Mouse (Mus musculus) Muller cell, postnatal 12 days (primary cell): ENCODE data around the gene Hadhb.

Experiments
- DNase-seq: peaks from one replicate; pipeline ENCODE4 v3.0.0-alpha.2; 2015; ENCODE audit errors: inconsistent ontology term

Hadhb gene

GRCm38 (mm10) chr5:30128680-30129079 lies 26.4 kb upstream of the Hadhb start:
- DNase-seq: no peak

DNA sequence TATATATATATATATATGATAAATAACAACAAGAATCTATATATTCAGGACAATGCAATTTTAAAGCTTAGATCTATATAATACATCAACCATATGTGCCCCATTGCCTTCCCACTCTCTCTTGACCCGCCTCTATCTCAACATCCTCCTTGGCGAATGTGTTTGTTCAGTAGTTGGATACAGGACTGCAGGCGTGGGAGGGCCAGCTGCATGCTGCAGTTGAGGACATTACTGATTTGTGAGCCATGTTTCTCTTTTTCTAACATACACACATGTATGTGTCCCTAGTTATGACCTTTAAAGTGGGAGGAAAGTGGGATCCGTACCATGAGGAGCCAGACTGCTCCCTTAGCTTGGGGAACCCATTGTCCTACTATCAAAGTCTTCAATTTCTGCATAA lies 23.8 kb upstream of the Hadhb start:
- no peak for DNase-seq

GRCm38 (mm10) chr5:30132173-30132572 lies 22.9 kb upstream of the Hadhb start:
- no peak for DNase-seq

DNA sequence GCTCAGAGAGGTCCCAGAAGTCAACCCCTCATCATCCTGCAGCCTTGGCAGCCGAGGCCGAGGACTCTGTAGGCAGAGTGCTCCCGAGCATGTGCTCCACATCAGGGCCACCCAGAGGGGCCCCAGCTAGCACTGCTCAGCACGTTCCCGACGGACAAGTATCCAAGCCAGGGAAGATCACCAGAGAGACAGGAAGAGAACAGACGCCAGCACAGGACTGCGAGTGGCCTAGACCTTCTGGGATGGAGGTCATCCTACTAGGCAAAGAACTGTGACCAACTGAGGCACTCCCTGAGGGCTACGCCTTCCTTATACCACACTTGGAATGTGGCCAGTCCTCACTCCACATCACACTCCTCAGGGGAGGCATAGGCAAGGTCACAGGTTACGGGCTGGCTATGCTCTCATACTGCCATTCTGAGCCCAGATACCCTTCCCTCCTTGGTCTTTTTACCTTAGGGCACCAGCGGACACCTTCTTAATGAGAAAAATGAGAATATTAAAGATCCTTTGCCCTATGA lies 19.3 kb upstream of the Hadhb start:
- no peak for DNase-seq

DNA sequence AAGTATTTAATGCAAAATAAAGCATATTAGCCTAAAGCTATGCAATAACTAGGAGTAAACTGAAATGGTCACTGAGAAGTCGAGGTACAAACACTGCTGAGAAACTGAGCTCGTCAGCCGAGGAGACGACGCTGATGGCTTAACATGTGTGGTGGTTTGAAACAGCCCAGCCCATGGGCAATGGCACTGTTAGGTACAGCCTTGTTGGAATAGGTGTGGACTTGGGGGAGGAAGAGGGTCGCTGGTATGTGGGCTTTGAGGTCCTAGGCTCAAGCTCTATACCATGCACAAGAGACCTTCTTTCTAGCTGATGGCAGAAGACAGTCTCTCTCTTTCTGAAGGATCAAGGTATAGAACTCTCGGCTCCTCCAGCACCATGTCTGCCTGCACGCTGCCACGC lies 17.8 kb upstream of the Hadhb start:
- DNase-seq: no peak

GRCm38 (mm10) chr5:30138193-30138592 lies 16.9 kb upstream of the Hadhb start:
- no peak for DNase-seq

DNA sequence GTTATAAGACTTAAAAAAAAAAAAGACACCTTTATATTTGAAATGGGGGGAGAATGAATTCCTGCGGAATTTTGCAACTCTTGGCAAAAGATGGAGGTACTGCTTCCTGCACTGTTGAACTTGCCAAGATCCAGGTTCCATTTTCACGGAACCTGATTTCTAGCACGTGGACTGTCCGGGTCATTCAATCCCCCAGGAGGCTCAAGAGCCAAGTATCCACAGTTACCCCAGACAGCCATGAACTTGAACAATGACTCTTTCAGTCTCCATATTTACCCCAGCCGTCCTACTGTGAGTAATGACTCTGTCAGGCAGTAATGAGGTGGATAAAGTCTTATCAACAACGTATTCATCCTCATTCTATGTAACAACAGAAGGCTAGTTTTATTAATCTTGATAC lies 8.5 kb upstream of the Hadhb start:
- DNase-seq: peak; percentile 59

GRCm38 (mm10) chr5:30148133-30148920 lies 6.7 kb upstream of the Hadhb start:
- no peak for DNase-seq

GRCm38 (mm10) chr5:30152007-30152406 lies 3.0 kb upstream of the Hadhb start:
- DNase-seq: no peak

DNA sequence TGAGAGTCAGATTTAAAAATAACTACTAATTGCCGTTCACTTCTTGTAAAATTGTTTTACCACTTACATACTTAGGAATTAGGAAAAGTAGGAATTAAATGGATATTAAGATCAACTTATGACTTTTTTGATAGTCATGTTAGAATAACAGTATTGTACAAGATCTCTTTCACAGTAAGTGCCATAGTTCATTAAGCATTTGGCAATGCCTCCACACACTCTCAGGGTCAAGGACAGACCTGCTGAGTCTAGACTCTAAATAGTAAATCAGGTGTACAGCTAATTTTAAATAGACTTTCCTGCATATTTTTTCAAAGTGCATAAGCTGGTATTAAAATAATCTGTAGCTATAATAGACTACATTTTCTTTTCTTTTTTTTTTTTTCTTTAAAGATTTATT lies 2.6 kb upstream of the Hadhb start:
- no peak for DNase-seq

DNA sequence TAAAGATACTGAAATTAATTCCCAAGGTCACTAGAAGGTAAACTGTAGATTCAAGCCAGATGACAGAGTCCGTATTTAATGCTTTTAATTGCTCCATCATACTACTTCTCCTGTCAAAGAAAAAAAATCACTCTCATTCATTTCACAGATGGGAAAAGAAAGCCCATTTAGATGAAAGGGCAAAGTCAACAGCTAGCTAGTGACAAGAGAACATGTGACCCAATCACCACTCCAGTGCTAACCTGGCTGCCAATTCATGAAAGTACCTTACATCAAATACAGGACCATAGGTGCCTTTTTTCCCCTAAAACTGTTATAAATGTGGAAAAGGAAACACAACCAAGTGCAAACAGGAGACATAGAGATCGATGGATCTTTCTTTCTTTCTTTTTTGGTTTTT lies 1.8 kb upstream of the Hadhb start:
- no peak for DNase-seq

- DNase-seq: peak; percentile 26
Measured at GRCm38 (mm10) chr5:30154013-30154412, 1.0 kb upstream of the Hadhb start.

GRCm38 (mm10) chr5:30155395-30155792 lies 346 bp downstream of the Hadhb start:
- no peak for DNase-seq

GRCm38 (mm10) chr5:30155821-30156629 lies 977 bp downstream of the Hadhb start:
- peak; percentile 36 for DNase-seq

DNA sequence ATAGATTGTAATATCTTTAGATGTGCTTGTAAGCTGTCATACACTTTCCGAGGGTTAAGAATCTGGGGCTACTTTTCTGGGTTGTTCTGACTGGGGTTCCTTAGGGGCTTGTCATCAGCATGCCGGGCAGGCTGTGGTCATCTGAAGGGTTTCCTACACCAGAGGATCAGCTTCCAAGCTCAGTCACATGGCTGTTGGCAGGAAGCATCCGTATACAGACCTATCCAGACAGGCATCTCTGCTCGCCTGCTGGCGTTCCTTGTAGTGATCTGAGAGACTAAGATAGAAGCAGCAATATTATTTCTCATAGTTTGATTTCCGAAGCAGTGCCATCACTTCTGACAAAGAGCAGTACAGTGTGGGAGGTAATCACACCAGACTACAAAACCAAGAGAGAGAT lies 4.6 kb downstream of the Hadhb start:
- DNase-seq: no peak

DNA sequence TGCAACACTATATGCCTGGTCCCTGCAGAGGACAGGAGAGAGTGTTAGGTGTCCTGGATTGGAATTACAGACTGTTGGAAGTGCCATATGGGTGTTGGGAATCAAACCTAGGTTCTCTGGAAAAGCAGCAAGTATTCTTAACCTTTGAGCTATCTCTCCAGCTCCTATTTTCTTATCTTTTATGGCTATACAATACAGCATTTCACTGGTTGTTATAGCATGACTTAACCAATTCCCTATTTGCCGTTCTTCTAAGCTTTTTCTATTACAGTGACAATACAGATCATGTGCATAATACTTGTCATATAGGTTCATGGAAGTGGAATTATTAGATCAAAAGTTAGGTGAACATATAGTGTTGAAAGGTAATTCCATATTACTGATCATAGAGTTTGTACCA lies 6.8 kb downstream of the Hadhb start:
- DNase-seq: no peak

DNA sequence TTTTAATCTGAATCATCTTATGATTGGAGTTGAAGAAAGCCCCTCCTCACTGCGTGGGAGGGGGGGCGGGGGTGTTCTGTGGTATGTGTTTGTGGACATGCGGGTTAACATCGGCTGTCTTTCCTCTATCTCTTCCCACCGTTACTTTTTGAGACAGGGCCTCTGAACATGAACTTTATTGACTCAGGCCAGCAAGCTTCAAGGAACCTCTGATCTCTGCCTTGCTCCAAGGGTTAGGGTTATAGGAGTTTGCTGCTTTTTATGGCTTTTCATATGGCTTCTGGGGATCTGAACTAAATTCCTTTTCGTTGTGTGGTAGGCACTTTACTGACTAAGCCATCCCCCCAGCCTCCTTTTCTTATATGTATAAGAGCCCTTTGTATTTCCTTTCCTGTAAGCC lies 7.3 kb downstream of the Hadhb start:
- DNase-seq: no peak

DNA sequence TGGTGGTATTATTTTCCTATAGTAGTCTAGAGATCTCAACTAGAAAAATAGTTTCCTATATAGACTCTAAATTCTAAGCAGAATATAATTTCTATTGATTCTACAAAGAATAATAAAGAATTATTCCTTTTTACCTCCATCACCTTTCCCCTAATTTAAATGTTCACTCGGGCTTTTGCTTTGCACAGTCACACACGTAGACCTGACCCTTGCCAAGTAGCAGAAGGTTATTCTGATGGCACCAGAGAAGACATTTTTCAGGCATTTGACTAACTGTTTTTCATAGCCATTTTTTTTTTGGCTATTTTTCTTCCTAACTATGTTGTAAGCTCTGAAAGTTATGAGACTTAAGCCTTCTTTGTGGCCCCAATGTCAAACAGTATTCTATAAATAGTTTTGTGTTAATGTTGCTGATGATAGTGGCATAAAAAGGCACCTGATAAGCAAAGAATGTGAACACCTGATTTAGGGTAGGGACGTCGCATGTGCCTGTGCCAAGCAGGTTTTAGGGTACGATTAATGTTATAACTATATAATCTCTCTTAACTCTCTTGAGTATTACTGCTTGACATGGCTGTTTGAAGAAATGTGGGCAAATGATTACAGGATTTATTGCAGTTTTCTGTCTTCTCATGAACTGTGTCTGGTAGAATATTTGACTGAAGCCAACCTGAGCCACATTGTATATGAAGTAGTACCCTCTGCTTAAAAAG lies 10.3 kb downstream of the Hadhb start:
- DNase-seq: no peak

DNA sequence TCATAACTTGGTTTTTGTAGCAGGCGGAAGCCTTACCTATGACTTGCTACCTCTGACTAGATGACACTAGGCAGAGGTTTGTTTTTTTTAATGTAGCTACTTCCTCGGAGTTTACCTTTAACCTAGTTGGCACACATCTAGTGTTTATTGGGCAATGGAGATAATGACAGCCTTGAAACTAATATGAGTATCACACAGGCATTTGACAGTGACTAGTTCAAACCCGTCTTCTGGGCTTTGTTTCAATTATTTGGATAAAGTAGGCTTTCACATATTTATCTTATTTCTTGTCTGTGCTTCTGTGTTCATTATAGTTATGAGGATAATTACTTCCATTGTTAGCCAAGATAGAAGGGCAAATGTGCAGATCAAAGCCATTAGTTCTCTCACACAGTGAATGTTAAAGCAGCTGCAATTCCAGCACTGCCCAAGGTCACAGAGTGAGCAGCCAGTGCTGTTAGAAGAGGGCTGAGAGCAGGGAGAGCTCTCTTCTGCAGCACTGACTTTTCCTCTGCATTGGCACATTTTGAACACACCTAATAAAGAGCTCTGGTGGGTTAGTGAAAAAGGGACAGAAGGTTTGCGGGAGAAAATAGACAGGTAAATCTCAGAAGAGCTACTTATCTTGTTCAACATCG lies 15.4 kb downstream of the Hadhb start:
- peak; percentile 64 for DNase-seq

DNA sequence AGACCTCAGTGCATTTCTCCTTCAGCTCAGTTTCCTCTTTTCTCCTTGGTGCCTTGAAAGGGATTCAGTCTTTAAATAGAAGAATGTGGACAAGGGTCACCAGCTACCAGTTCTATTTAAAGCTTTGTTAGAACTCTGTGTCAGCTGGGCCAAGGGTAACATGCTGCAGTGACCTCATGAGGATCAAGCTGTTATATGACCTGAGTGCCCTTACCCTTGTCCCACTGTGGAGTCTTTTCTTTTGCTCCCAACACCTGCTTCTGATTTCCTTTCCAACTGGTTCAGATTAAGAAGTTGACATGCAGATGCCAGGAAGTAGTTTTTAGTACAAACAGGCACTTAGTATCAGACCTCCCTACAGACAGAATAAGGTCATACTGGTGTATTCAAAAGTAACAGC lies 17.1 kb downstream of the Hadhb start:
- DNase-seq: no peak

DNA sequence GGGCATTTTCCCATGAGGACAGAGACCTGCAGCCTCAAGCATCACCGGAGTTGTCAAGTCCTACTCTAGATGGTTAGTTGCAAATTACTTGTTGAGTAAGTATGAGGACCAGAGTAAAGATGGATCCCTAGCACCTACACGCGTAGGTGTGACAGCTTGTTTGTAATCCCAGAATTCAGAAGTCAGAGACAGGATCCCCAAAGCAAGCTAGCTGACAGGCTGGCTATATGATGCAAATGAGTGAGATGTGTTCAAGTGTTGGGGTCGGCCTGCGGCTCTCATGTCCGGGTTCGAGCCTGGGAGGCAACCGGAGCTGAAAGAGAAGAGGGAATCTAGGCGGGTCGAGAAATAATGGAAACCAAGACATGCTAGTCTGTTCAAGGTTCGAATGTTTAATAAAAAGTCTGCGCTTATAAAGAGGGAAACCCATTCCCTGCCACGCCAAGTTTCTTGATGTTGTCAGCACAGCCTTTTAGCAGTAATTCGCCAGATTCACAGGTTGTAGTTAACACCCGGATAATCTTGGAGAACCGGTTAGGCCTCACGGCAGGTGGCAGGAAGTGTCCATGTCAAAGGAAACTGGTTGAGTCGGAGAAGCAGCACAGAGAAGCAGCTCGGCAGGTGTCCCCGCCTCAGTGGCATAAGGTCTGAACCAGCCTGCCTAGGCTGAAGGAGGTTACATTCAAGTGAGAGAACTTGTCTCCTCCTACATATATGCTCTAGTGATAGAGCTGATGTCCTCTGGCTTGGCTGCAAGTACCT lies 18.1 kb downstream of the Hadhb start:
- DNase-seq: no peak
